Mouse (Mus musculus) macrophage (primary cell): ENCODE data around the gene Cldn34c3. TPM values are rescaled to one million over a fixed set of nuclear protein-coding genes. Genes with fewer than 3 reads are reported as not detected.
"Not testable (repeated sequence)": the region's sequence is repeated elsewhere in the genome, so short reads cannot be mapped to it uniquely, and the experiment has no call there.

Experiments
- H3K27ac ChIP-seq: fragments of 350-480 bp; formaldehyde crosslinking; 2 replicates; pipeline ENCODE4 v1.9.0; 2021
- H3K36me3 ChIP-seq: fragments of 350-480 bp; formaldehyde crosslinking; 2 replicates; pipeline ENCODE4 v1.9.0; 2021; ENCODE audit errors: inconsistent target
- H3K4me3 ChIP-seq: fragments of 350-480 bp; formaldehyde crosslinking; 2 replicates; pipeline ENCODE4 v1.9.0; 2021; ENCODE audit errors: inconsistent target
- H3K79me2 ChIP-seq: fragments of 350-480 bp; formaldehyde crosslinking; 2 replicates; pipeline ENCODE4 v1.9.0; 2021; ENCODE audit errors: inconsistent target
- polyA plus RNA-seq: library from polyadenylated mRNA; stranded (reverse); fragments of 250-400 nt; gene quantifications from 3 replicates; pipeline ENCODE4 v1.2.4, GENCODE M21; 2018; ENCODE audit warnings: inconsistent platforms
- total RNA-seq, 78 experiments: library from RNA; depleted of rRNA; stranded (reverse); fragments of 250-400 nt; gene quantifications; 1 replicate in 9 of 78; 2 replicates in 24 of 78; 3 replicates in 43 of 78; 4 replicates in 2 of 78; pipeline ENCODE4 v1.2.4; 2018; ENCODE audit warnings: inconsistent platforms in 56 of 78

The Cldn34c3 gene
- not detected for total RNA-seq (2018; cell fraction: chromatin; rRNA removed)
- not detected for total RNA-seq (2018; cell fraction: cytosol; rRNA removed)
- total RNA-seq (2018; cell fraction: nucleus; rRNA removed): not detected
- polyA plus RNA-seq: not detected in 3 replicates

- H3K36me3 ChIP-seq, H3K4me3 ChIP-seq, H3K79me2 ChIP-seq, H3K27ac ChIP-seq: not testable (repeated sequence)
Measured at GRCm38 (mm10) chrX:123793365-123793764, at the start of gene Cldn34c3. Gene Cldn34c3 (plus strand): TSS chrX:123793665.

Other genes starting within 250 kb of the Cldn34c3 start
- gene Cldn34c2, start 212.0 kb upstream of the Cldn34c3 start, polyA plus RNA-seq: not detected in 3 replicates
- not detected in 3 replicates for gene Gm17467, start 88.9 kb upstream of the Cldn34c3 start, polyA plus RNA-seq